Comparison of ENCODE assay signal across 8 mouse cellular contexts in the genomic region with DNA sequence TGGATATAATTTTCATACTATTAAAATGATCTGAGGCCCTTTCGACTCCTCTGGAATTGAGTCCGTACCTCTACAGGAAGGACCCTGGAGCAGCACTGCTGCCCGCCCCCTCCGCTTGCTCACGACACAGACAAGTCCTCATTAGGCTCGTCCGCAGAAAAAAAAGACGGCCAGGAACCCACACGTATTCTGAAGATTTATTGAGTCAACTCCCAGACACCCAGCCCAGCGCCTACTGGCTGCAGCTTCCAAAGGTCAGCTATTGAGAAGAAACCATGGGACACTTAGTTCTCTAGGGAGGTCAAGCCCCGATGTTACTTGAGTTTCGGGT. TPM values are rescaled to one million over a fixed set of nuclear protein-coding genes. Genes with fewer than 3 reads are reported as not detected.
DNase-seq lines count a peak whose midpoint lies in the region; ATAC-seq and TF ChIP-seq lines count a peak whose summit lies in the region.

No protein-coding gene starts in this region.

- H3K4me2 ChIP-seq in lung, embryonic 15.5 days = peak overlapping the region; percentile 96
- peak overlapping the region; percentile 88 for H3K4me2 ChIP-seq in limb, embryonic 13.5 days (replicated peaks)

- no peaks in the 10 kb centered on the region for H3K36me3 ChIP-seq in lung, embryonic 15.5 days
- H3K36me3 ChIP-seq in limb, embryonic 13.5 days = peaks cover 12% of the 10 kb centered on the region

- intact Hi-C loops in left cerebral cortex, postnatal 36 days (cut with DNase I) = no loop called here

- no peak for DNase-seq in lung, postnatal 14 days
- no peak for DNase-seq in Muller cell, postnatal 12 days (ENCODE audit: inconsistent ontology term)
- DNase-seq in kidney, postnatal 14 days = no peak
- DNase-seq in left cerebral cortex, postnatal 36 days (ENCODE audit: low spot score in 2 of 2) = no peak

- no peak for TF ChIP-seq CTCF in olfactory bulb, adult 2 months (IDR thresholded peaks at IDR 0.05; ENCODE audit: insufficient read depth, low read depth, low read length)

- H3K4me3 ChIP-seq in lung, embryonic 15.5 days = peak overlapping the region; percentile 79
- H3K4me3 ChIP-seq in limb, embryonic 13.5 days = peak overlapping the region; percentile 63
- peak overlapping the region; percentile 82 for H3K4me3 ChIP-seq in olfactory bulb, adult 2 months (ENCODE audit: insufficient read depth, low read depth, low read length)

- under 1% methylated on average over 12 of the region's 12 CpGs for WGBS in lung, embryonic 15.5 days
- under 1% methylated on average over 12 of the region's 12 CpGs for WGBS in limb, embryonic 13.5 days
- 1% methylated on average over 12 of the region's 12 CpGs for WGBS in olfactory bulb, adult 2 months

- TF ChIP-seq POLR2A in olfactory bulb, adult 2 months (IDR thresholded peaks at IDR 0.05; ENCODE audit: insufficient read depth, low read depth, low read length) = no peak

- H3K9me3 ChIP-seq in lung, embryonic 15.5 days = no peaks in the 10 kb centered on the region
- H3K9me3 ChIP-seq in limb, embryonic 13.5 days = no peaks in the 10 kb centered on the region

- ATAC-seq in lung, embryonic 15.5 days (ENCODE audit: borderline replicate concordance, extremely low read depth, low FRiP score, low TSS enrichment) = peak; percentile 9; the same call in 1 of the 2 replicates
- peak; percentile 21 for ATAC-seq in erythroid progenitor cell, adult 5-6 weeks (replicated peaks; ENCODE audit: low FRiP score, poor library complexity, severe bottlenecking)
- ATAC-seq in limb, embryonic 13.5 days (ENCODE audit: low FRiP score, low read depth) = peak; percentile 3

- peak overlapping the region; percentile 65 for H3K9ac ChIP-seq in lung, embryonic 15.5 days
- peak overlapping the region; percentile 39 for H3K9ac ChIP-seq in limb, embryonic 13.5 days

- peak overlapping the region; percentile 89; the same call in 1 of the 2 replicates for H3K27ac ChIP-seq in lung, embryonic 15.5 days
- 0 out of 2 replicates have a peak overlapping the region, but pooled peaks have one; percentile 82 for H3K27ac ChIP-seq in limb, embryonic 13.5 days
- peak overlapping the region; percentile 11; the same call in 1 of the 2 replicates for H3K27ac ChIP-seq in olfactory bulb, adult 2 months (ENCODE audit: insufficient read depth, low read depth, low read length)

- H3K4me1 ChIP-seq in lung, embryonic 15.5 days = 0 out of 2 replicates have a peak, but pooled peaks cover 5% of the 10 kb centered on the region
- peaks cover 16% of the 10 kb centered on the region for H3K4me1 ChIP-seq in limb, embryonic 13.5 days
- H3K4me1 ChIP-seq in olfactory bulb, adult 2 months (ENCODE audit: control insufficient read depth, insufficient read depth, low read length) = no peaks in the 10 kb centered on the region

- H3K27me3 ChIP-seq in lung, embryonic 15.5 days = peaks cover 7% of the 10 kb centered on the region
- peaks cover 4% of the 10 kb centered on the region; the same call in 1 of the 2 replicates for H3K27me3 ChIP-seq in limb, embryonic 13.5 days

RNA-seq across cellular contexts. Expression of gene Draxin, which starts 9.2 kb away (rescaled TPM):
- 0.07 TPM in 1 of 2 replicates, not detected in the other for polyA plus RNA-seq in lung, embryonic 15.5 days (2015; fragmentation: Nextera tagmentation; extraction: Ambion mirVana)
- 0.42 TPM in 1 of 2 replicates, not detected in the other for total RNA-seq in erythroid progenitor cell, adult 5-6 weeks (2015; ENCODE audit: low replicate concordance)
- total RNA-seq in erythroid progenitor cell, adult 5-6 weeks (2017; ENCODE audit: low replicate concordance) = not detected in 2 replicates
- polyA plus RNA-seq in limb, embryonic 13.5 days (2015; fragmentation: Nextera tagmentation; extraction: Ambion mirVana) = 0.76 and 0.80 TPM in 2 replicates
- polyA plus RNA-seq in olfactory bulb, adult 2 months (2012; ENCODE audit: insufficient read depth, insufficient read length, low replicate concordance, missing spikeins) = not detected in 2 replicates
- under 1 TPM; 0.43 to 0.47 TPM for total RNA-seq in left cerebral cortex, postnatal 36 days (2021)

RNA-seq across cellular contexts. Expression of gene Mad2l2, which starts 9.5 kb away (rescaled TPM):
- 50.2 and 51.9 TPM in 2 replicates for polyA plus RNA-seq in lung, embryonic 15.5 days (2015; fragmentation: Nextera tagmentation; extraction: Ambion mirVana)
- 11.5 and 20.5 TPM in 2 replicates for total RNA-seq in erythroid progenitor cell, adult 5-6 weeks (2015; ENCODE audit: low replicate concordance)
- total RNA-seq in erythroid progenitor cell, adult 5-6 weeks (2017; ENCODE audit: low replicate concordance) = 0.30 and 5.5 TPM in 2 replicates
- 78.3 and 85.2 TPM in 2 replicates for polyA plus RNA-seq in limb, embryonic 13.5 days (2015; fragmentation: Nextera tagmentation; extraction: Ambion mirVana)
- not detected in 2 replicates for polyA plus RNA-seq in olfactory bulb, adult 2 months (2012; ENCODE audit: insufficient read depth, insufficient read length, low replicate concordance, missing spikeins)
- total RNA-seq in left cerebral cortex, postnatal 36 days (2021) = 10 to 100 TPM; 14.7 to 15.2 TPM

RNA-seq across cellular contexts. Expression of gene Fbxo6, which starts 12.2 kb away (rescaled TPM):
- polyA plus RNA-seq in lung, embryonic 15.5 days (2015; fragmentation: Nextera tagmentation; extraction: Ambion mirVana) = 14.2 and 15.9 TPM in 2 replicates
- total RNA-seq in erythroid progenitor cell, adult 5-6 weeks (2015; ENCODE audit: low replicate concordance) = 3.2 TPM in 1 of 2 replicates, not detected in the other
- 2.1 TPM in 1 of 2 replicates, not detected in the other for total RNA-seq in erythroid progenitor cell, adult 5-6 weeks (2017; ENCODE audit: low replicate concordance)
- polyA plus RNA-seq in limb, embryonic 13.5 days (2015; fragmentation: Nextera tagmentation; extraction: Ambion mirVana) = 11.9 and 13.0 TPM in 2 replicates
- not detected in 2 replicates for polyA plus RNA-seq in olfactory bulb, adult 2 months (2012; ENCODE audit: insufficient read depth, insufficient read length, low replicate concordance, missing spikeins)
- 10 to 100 TPM; 26.8 to 33.5 TPM for total RNA-seq in left cerebral cortex, postnatal 36 days (2021)

RNA-seq across cellular contexts. Expression of gene Fbxo44, which starts 20.6 kb away (rescaled TPM):
- polyA plus RNA-seq in lung, embryonic 15.5 days (2015; fragmentation: Nextera tagmentation; extraction: Ambion mirVana) = 12.1 and 13.4 TPM in 2 replicates
- 1.1 TPM in 1 of 2 replicates, not detected in the other for total RNA-seq in erythroid progenitor cell, adult 5-6 weeks (2015; ENCODE audit: low replicate concordance)
- total RNA-seq in erythroid progenitor cell, adult 5-6 weeks (2017; ENCODE audit: low replicate concordance) = not detected in 2 replicates
- 14.6 and 16.6 TPM in 2 replicates for polyA plus RNA-seq in limb, embryonic 13.5 days (2015; fragmentation: Nextera tagmentation; extraction: Ambion mirVana)
- polyA plus RNA-seq in olfactory bulb, adult 2 months (2012; ENCODE audit: insufficient read depth, insufficient read length, low replicate concordance, missing spikeins) = not detected in 2 replicates
- total RNA-seq in left cerebral cortex, postnatal 36 days (2021) = 100 to 1,000 TPM; 143 to 156 TPM

RNA-seq across cellular contexts. Expression of gene Fbxo2, which starts 20.7 kb away (rescaled TPM):
- polyA plus RNA-seq in lung, embryonic 15.5 days (2015; fragmentation: Nextera tagmentation; extraction: Ambion mirVana) = 1.0 and 1.7 TPM in 2 replicates
- total RNA-seq in erythroid progenitor cell, adult 5-6 weeks (2015; ENCODE audit: low replicate concordance) = not detected in 2 replicates
- not detected in 2 replicates for total RNA-seq in erythroid progenitor cell, adult 5-6 weeks (2017; ENCODE audit: low replicate concordance)
- polyA plus RNA-seq in limb, embryonic 13.5 days (2015; fragmentation: Nextera tagmentation; extraction: Ambion mirVana) = 5.5 and 5.9 TPM in 2 replicates
- polyA plus RNA-seq in olfactory bulb, adult 2 months (2012; ENCODE audit: insufficient read depth, insufficient read length, low replicate concordance, missing spikeins) = not detected in 2 replicates
- 100 to 1,000 TPM in 1 of 2 experiments, 10 to 100 TPM in 1; 96.6 to 113 TPM for total RNA-seq in left cerebral cortex, postnatal 36 days (2021)

Comparison
In these comparisons a context has a peak if more than half of its experiments do, and no peak if none do; other contexts are left out.
1. H3K27ac ChIP-seq: peak in every context shown above with its lines; median percentile 89 in lung, embryonic 15.5 days; 82 in limb, embryonic 13.5 days; 11 in olfactory bulb, adult 2 months.
2. RNA of gene Fbxo6, which starts 12.2 kb away (polyA plus RNA-seq): 14.2 to 15.9 TPM in lung, embryonic 15.5 days and 11.9 to 13.0 TPM in limb, embryonic 13.5 days; not detected in olfactory bulb, adult 2 months; every median in the first group is over 10 times any median in the second.
3. Peak in every context shown above with its lines, with median percentiles within 50 percentile points of each other: ATAC-seq and H3K4me3 ChIP-seq.